Mouse (Mus musculus) MEL (cell line): Measurements from ENCODE around the gene Fcrlb.

Source experiments
- CHD1 ChIP-seq: IDR thresholded peaks from 2 replicates; pipeline ENCODE4 v1.6.1; 2012; ENCODE audit warnings: low read depth, mild to moderate bottlenecking, inconsistent platforms, low read length, improper control_type of control experiment
- CTCF ChIP-seq, 3 experiments: IDR thresholded peaks in 2 of 3; conservative IDR thresholded peaks in 1 of 3; 2 replicates each; pipeline ENCODE4 v1.5.1; 2011 to 2012; ENCODE audit warnings: low read length in 3 of 3, low read depth in 2 of 3, mild to moderate bottlenecking in 2 of 3, improper control_type of control experiment in 1 of 3, inconsistent platforms in 1 of 3, mixed read lengths in 1 of 3, moderate library complexity in 1 of 3; ENCODE audit not compliant: control insufficient read depth in 1 of 3, insufficient read depth in 1 of 3, poor library complexity in 1 of 3, severe bottlenecking in 1 of 3
- MAX ChIP-seq: IDR thresholded peaks from 2 replicates; pipeline ENCODE4 v1.6.1; 2011; ENCODE audit warnings: low read length, improper control_type of control experiment
- MEF2A ChIP-seq: IDR thresholded peaks from 2 replicates; pipeline ENCODE4 v1.6.1; 2014; ENCODE audit warnings: low read depth, mild to moderate bottlenecking, inconsistent platforms, low read length, improper control_type of control experiment; ENCODE audit not compliant: poor library complexity, insufficient replicate concordance, severe bottlenecking; ENCODE audit errors: extremely low read depth
- NRF1 ChIP-seq: IDR thresholded peaks from 2 replicates; pipeline ENCODE4 v1.6.1; 2014; ENCODE audit warnings: low read depth, mild to moderate bottlenecking, inconsistent platforms, low read length, improper control_type of control experiment, moderate library complexity; ENCODE audit not compliant: poor library complexity, insufficient read depth, severe bottlenecking
- POLR2A ChIP-seq, 2 experiments: IDR thresholded peaks; 2 replicates each; pipeline ENCODE4 v1.6.1; 2011 to 2012; ENCODE audit warnings: low read length in 2 of 2, mild to moderate bottlenecking in 2 of 2, control low read depth in 1 of 2, improper control_type of control experiment in 1 of 2, low read depth in 1 of 2, moderate library complexity in 1 of 2; ENCODE audit not compliant: control insufficient read depth in 1 of 2, insufficient read depth in 1 of 2, poor library complexity in 1 of 2

GRCm38 (mm10) chr1:170953192-170953591 lies 40.5 kb upstream of the Fcrlb start:
- TF ChIP-seq MEF2A: no peak
- no peak for TF ChIP-seq POLR2A (IDR thresholded peaks at IDR 0.05; ENCODE audit: control insufficient read depth in 1 of 2, insufficient read depth in 1 of 2, low read depth in 1 of 2, low read length in 2 of 2, poor library complexity in 1 of 2)
- TF ChIP-seq CTCF (IDR thresholded peaks at IDR 0.05 in 2 of 3, conservative IDR thresholded peaks at IDR 0.05 in 1 of 3; ENCODE audit: control insufficient read depth in 1 of 3, insufficient read depth in 1 of 3, low read depth in 2 of 3, low read length in 3 of 3, poor library complexity in 1 of 3, severe bottlenecking in 1 of 3): no peak
- TF ChIP-seq CHD1: no peak
- TF ChIP-seq MAX: no peak
- TF ChIP-seq NRF1: no peak
